20 mouse cellular contexts compared by ENCODE assay signal in genomic region chr14:61575941-61576340, GRCm38 (mm10). TPM values are rescaled to one million over a fixed set of nuclear protein-coding genes. Genes with fewer than 3 reads are reported as not detected.
"Had no signal": no experiment of that assay in that cellular context is flagged by ENCODE, and none has a peak within 500 bp of the region (broad histone marks: within the 10 kb centered on the region; RNA-seq: fewer than 3 reads in every experiment).

No protein-coding gene starts in this region.

- DNase-seq: kidney, adult 2 months; kidney, postnatal 36 days; layer of hippocampus, adult 9-11 months; layer of hippocampus, postnatal 36 days; liver, embryonic 13.5 days; liver, postnatal 0 days; lung, postnatal 14 days; right cerebral cortex, postnatal 4 days; thymus, adult 18-20 months; thymus, postnatal 25 days had no signal

- H3K27ac ChIP-seq: kidney, embryonic 15.5 days; limb, embryonic 15.5 days; liver, embryonic 13.5 days; lung, embryonic 15.5 days; macrophage; midbrain, embryonic 15.5 days; neural tube, embryonic 12.5 days; stomach, embryonic 15.5 days had no signal

- H3K4me3 ChIP-seq: kidney, embryonic 15.5 days; limb, embryonic 15.5 days; liver, embryonic 13.5 days; lung, embryonic 15.5 days; megakaryocyte, embryonic 14.5 days; midbrain, embryonic 15.5 days; neural tube, embryonic 12.5 days; stomach, embryonic 15.5 days had no signal

RNA-seq across cellular contexts. Expression of gene Kcnrg, which starts 31.3 kb away (rescaled TPM):
- total RNA-seq: monocyte, adult 5-6 weeks; neutrophil, adult 5-6 weeks had no signal
